Mouse (Mus musculus) heart, adult 2 months (tissue): ENCODE data around the gene Cnksr3.

Source experiments
- CTCF ChIP-seq: fragments of 200-600 bp; IDR thresholded peaks from 2 replicates; pipeline ENCODE4 v1.8.1; 2022; ENCODE audit warnings: antibody characterized with exemption, mild to moderate bottlenecking, moderate library complexity
- EP300 ChIP-seq: fragments of 200-500 bp; IDR thresholded peaks from 2 replicates; pipeline ENCODE4 v1.6.1; 2011; ENCODE audit warnings: low read depth, low read length, control low read depth; ENCODE audit not compliant: insufficient read depth
- POLR2A ChIP-seq: fragments of 200-500 bp; IDR thresholded peaks from 2 replicates; pipeline ENCODE4 v1.6.1; 2011; ENCODE audit warnings: mild to moderate bottlenecking, low read depth, low read length, control low read depth; ENCODE audit not compliant: insufficient read depth

- no peak for TF ChIP-seq POLR2A
- no peak for TF ChIP-seq CTCF
- TF ChIP-seq EP300, result no peak
These were observed 134.6 kb downstream of the Cnksr3 start for GRCm38 (mm10) chr10:7077389-7077808.
